Mouse (Mus musculus) E14TG2a.4 (cell line): Measurements from ENCODE around the gene Fhod1.

ENCODE experiments used
- H3K27me3 ChIP-seq: 2 replicates; pipeline ENCODE4 v1.6.1; 2014; ENCODE audit warnings: low read length, control low read depth; ENCODE audit not compliant: insufficient read depth
- H3K36me3 ChIP-seq: 2 replicates; pipeline ENCODE4 v1.6.1; 2014; ENCODE audit warnings: low read length, control low read depth; ENCODE audit not compliant: insufficient read depth
- H3K4me1 ChIP-seq: replicated peaks from 2 replicates; pipeline ENCODE4 v1.6.1; 2014; ENCODE audit warnings: low read depth, low read length, control low read depth
- H3K4me3 ChIP-seq: replicated peaks from 2 replicates; pipeline ENCODE4 v1.5.1; 2014; ENCODE audit warnings: mild to moderate bottlenecking, low read length
- H3K9me3 ChIP-seq: 2 replicates; pipeline ENCODE4 v1.6.1; 2014; ENCODE audit warnings: low read length, control low read depth
- CTCF ChIP-seq: conservative IDR thresholded peaks from 2 replicates; pipeline ENCODE4 v1.5.1; 2014; ENCODE audit warnings: low read length
- NANOG ChIP-seq: IDR thresholded peaks from 2 replicates; pipeline ENCODE4 v1.6.1; 2014; ENCODE audit warnings: borderline replicate concordance, low read length, mixed read lengths
- POU5F1 ChIP-seq: IDR thresholded peaks from 2 replicates; pipeline ENCODE4 v1.6.1; 2014; ENCODE audit warnings: low read length, borderline replicate concordance

Gene Fhod1

DNA sequence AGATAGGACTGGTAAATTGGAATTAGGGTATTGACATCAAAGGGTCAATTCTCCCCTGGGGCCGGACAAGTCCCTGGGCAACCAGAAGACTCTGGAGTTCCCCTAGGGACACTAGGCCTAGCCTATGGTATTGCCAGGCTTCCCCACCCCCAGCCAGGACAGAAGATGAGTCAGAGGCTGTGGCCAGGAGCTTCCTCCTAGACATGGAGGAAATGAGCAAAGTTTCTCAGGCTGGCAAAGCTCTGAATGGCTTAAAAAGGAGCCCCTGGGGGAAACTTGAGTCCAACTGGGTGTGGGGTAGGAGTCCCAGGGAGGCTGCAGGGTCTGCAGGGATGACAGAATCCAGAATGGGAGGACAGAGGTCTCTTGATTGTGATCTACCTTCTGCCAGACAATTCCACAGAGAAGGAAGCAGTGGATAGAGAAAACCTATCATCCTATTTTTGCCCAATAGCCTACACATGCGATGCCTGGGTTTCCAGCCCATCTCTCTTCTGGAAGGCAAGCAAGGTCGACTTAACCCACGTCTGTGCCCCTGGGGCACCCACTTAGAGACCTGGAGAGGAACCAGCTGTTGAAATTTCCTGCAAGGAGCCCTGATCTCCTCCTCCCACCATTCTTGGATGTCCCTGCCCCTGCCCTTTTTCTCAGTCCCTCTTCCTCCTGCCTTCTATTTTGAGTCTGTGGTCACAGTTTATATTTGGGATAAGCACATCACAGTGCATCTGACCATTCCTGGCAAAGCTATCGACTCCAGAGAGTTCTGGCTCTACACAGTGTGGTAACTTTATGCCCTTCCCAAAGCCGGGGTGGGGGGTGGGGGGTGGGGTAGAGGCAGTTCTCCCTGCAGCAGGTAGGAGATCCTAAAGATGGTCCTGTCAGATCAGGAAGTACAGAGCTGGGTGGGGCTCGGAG is 2.4 kb downstream of the Fhod1 start:
- no peaks in the 10 kb centered on the region for H3K9me3 ChIP-seq
- 0 out of 2 replicates have a peak overlapping the region, but pooled peaks have one; percentile 13 for H3K4me3 ChIP-seq
- H3K36me3 ChIP-seq: 0 out of 2 replicates have a peak, but pooled peaks cover 4% of the 10 kb centered on the region
- H3K4me1 ChIP-seq: peaks cover 82% of the 10 kb centered on the region
- peaks cover 33% of the 10 kb centered on the region for H3K27me3 ChIP-seq
- TF ChIP-seq POU5F1: no peak
- no peak for TF ChIP-seq NANOG
- no peak for TF ChIP-seq CTCF

- H3K27me3 ChIP-seq: peaks cover 20% of the 10 kb centered on the region
- peaks cover 78% of the 10 kb centered on the region for H3K4me1 ChIP-seq
- TF ChIP-seq POU5F1: no peak
- no peak for TF ChIP-seq CTCF
- no peak for TF ChIP-seq NANOG
- no peaks in the 10 kb centered on the region for H3K9me3 ChIP-seq
- H3K36me3 ChIP-seq: 0 out of 2 replicates have a peak, but pooled peaks cover 4% of the 10 kb centered on the region
- H3K4me3 ChIP-seq: no peak overlapping the region
Observed at GRCm38 (mm10) chr8:105343791-105344574, 3.8 kb downstream of the Fhod1 start.

DNA sequence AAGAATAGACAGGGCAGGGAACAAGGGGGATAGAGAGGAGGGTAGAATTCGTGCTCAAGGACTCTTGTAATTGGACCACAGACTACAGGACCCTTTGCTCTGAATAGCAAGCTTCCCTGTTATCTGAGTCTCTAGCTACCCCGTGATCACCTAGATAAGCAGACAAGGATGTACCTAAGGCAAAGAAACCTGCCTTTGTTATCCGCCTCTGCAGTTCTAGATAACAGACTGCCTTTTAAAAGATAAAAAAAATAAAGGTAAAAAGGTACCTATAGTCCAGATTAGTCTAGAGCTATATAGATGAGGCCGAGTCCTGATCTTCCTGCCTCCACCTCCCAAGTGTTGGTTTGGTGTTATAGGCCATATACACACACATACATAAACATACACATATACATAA is 5.0 kb downstream of the Fhod1 start:
- Histone ChIP-seq H3K4me1 (peaks cover 80% of the 10 kb centered on the region), H3K4me3 (no peak overlapping the region), H3K9me3 (no peaks in the 10 kb centered on the region), H3K36me3 (peaks cover 9% of the 10 kb centered on the region; the same call in 1 of the 2 replicates), H3K27me3 (peaks cover 17% of the 10 kb centered on the region)
- TF ChIP-seq NANOG (0 out of 2 replicates have a peak, but pooled peaks have one; percentile 23), CTCF (no peak)

DNA sequence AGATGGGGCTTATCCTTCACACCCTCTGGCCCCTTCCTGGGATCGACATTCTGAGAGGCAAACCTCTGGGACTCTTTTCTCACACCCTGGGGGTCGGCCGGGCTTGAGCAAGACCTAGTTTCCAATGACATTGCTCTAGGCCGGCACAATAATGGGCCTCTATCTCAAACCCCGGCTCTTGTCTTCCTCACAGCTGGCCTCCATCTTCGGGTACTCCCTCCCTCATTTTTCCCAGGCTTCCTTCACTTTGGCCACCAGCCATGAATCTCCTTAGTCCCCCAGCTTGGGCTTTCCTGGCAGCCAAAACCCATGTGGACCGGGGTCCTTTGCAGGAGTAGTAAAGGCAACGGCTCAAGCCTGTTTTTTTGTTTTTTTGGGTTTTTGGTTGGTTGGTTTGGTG is 6.4 kb downstream of the Fhod1 start:
- H3K4me3 ChIP-seq: no peak overlapping the region
- TF ChIP-seq CTCF: no peak
- no peak for TF ChIP-seq NANOG
- TF ChIP-seq POU5F1: no peak
- no peaks in the 10 kb centered on the region for H3K9me3 ChIP-seq
- H3K27me3 ChIP-seq: peaks cover 13% of the 10 kb centered on the region
- peaks cover 9% of the 10 kb centered on the region; the same call in 1 of the 2 replicates for H3K36me3 ChIP-seq
- H3K4me1 ChIP-seq: peaks cover 85% of the 10 kb centered on the region

DNA sequence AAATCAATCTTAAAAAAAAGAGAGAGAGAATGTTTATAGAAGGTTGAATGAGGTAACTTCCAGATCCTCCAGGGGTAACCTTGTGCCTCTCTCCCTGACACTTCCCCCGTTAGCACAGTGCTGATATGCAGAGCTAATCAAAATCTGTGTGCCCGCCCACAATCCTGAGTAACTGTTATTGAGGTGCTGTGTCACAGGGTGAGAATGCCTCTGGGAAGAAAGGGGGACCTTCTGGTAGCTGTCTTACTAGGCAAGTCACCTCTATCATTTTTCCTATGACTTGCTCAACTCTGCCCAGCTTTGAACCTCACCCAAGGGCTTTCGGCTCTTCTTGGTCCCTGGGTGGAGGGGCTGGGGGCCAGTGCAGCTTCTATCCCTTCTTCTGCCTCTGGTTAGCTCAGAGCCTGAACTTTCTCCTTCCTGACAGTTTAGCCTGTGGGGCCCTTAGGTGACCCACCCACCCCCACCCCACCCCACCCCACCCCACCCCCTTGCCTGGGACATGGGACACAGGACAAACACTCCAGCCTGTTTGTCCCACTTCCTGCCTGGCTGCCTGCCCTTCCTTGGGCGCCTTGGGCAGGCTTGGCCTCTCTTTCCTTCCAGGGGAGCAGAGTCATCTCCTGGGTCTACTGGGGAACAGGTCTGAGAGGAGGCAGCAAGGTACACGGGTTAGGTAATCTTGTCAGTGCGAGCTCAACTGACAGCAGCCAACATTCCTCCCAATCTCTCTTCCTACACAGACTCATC is 7.7 kb downstream of the Fhod1 start:
- Histone ChIP-seq H3K9me3 (no peaks in the 10 kb centered on the region), H3K27me3 (peaks cover 6% of the 10 kb centered on the region; the same call in 1 of the 2 replicates), H3K4me1 (peaks cover 82% of the 10 kb centered on the region), H3K36me3 (peaks cover 19% of the 10 kb centered on the region), H3K4me3 (no peak overlapping the region)
- no peak for TF ChIP-seq CTCF
- no peak for TF ChIP-seq NANOG
- TF ChIP-seq POU5F1: no peak

DNA sequence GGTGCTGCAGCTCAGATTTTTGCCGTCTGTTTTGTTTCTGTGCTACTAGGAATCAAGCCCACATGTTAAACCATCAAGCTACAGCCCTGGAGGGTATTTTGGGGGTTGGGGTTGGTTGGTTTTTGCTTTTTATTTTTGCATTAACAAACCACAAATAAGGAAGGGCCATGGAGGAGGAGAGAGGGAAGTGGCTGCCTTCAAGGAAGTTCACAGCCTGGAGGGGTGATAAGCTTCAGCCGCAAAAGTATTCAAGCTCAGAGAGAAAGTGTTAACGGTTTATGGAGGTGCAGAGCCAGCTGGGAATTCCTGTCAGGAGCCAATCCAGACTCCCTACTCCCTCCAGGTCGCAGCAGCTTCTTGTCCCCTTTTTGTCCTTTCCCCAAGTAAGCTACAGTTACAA is 8.8 kb downstream of the Fhod1 start:
- TF ChIP-seq NANOG: no peak
- TF ChIP-seq POU5F1: no peak
- Histone ChIP-seq H3K27me3 (peaks cover 4% of the 10 kb centered on the region; the same call in 1 of the 2 replicates), H3K4me3 (no peak overlapping the region), H3K4me1 (peaks cover 76% of the 10 kb centered on the region), H3K36me3 (peaks cover 27% of the 10 kb centered on the region), H3K9me3 (no peaks in the 10 kb centered on the region)

DNA sequence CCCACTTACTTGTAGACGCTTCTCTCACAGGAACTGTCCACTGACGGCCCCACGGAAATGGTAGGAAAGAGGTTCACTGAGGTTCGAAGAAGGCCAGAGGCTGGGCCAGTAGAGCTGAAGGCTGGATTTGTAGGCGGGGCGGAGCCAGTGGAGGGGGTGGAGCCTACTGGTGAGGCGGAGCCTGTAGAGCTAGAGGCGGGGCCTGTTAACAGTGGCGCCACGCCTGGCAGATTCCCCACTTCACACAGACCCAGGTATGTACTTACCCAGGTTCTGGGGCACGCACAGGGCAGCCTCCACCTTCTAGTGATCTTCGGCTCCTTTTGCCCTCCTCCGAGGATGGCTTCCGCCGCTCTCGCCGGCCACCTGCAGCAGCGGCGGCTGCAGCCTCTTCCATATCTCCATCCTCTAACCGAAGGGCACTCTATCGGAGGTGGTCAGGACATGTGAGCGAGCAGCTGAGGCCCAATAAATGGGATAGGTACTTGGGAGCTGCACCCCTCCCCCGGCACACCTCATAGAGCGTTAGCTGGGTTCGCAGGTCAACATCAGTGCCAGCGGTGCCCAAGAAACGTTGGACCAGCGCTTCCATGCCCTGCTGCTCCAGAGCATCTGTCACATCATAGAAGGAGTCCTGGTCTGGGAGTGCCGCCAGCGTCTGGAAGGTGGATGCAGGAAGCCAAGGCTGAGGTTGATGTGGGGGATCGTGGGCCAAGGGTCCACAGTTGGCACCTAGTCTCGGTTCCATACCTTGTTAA is 11.2 kb downstream of the Fhod1 start:
- no peaks in the 10 kb centered on the region for H3K9me3 ChIP-seq
- TF ChIP-seq NANOG: no peak
- no peak for TF ChIP-seq CTCF
- TF ChIP-seq POU5F1: no peak

DNA sequence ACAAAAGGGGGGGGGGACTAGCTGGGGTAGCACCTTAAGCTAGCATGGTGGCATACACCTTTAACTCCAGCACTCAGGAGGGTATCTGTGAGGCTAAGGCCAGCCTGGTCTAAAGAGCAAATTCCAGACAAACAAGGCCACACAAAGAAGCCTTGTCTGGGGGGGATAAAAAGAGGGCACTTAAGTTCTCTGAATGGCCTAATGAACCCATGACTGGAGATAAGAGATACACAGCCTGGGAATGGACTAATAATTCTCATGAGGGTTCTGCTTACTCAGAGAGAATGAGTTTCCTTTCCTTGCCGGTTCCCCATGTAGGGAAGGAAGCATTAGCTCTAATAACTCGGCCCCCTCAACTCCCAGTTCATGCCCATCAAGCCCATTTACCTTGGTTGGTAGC is 15.2 kb downstream of the Fhod1 start:
- Histone ChIP-seq H3K4me3 (0 out of 2 replicates have a peak overlapping the region, but pooled peaks have one; percentile 13), H3K4me1 (peaks cover 80% of the 10 kb centered on the region), H3K36me3 (peaks cover 79% of the 10 kb centered on the region), H3K27me3 (no peaks in the 10 kb centered on the region), H3K9me3 (no peaks in the 10 kb centered on the region)
- TF ChIP-seq POU5F1 (no peak), CTCF (no peak), NANOG (no peak)

More for the DNA sequence above, 11.2 kb downstream of the Fhod1 start:
- peaks cover 43% of the 10 kb centered on the region for H3K36me3 ChIP-seq
- H3K4me3 ChIP-seq: peak overlapping the region; percentile 81
- peaks cover 71% of the 10 kb centered on the region for H3K4me1 ChIP-seq
- peaks cover 4% of the 10 kb centered on the region; the same call in 1 of the 2 replicates for H3K27me3 ChIP-seq
